Mouse (Mus musculus): ENCODE results near the gene Tnpo3. TPM values are rescaled to one million over a fixed set of nuclear protein-coding genes. Genes with fewer than 3 reads are reported as not detected.
A peak's percentile ranks its signal among the peaks of the same experiment; 100 is the strongest.

The Tnpo3 gene
- polyA plus RNA-seq, 1 experiment from 2014 or later: 116 TPM

DNA sequence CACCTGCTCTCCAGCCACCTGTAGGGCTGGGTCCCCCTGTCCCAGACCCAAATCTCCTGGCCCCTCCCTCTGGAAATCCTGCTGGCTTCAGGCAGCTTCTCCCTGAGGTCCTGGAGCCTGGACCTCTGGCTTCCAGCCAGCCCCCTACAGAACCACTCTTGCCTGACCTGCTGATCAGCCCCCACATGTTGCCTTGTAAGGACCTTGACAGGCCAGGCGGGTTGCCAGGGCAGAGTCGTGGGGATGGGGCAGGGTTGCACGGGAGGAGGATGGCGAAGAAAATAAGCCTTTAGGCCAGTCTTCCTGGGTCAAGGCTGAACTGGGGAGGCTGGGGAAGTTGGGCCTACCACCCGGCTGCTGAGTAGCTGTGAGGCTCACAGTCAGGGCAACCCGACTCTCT, 74.4 kb downstream of the Tnpo3 start:
- Histone ChIP-seq H3K27ac (ENCODE audit: low read length) (no peak overlapping the region), H3K9ac (replicated peaks; ENCODE audit: low read depth, low read length) (no peak overlapping the region), H3K36me3 (ENCODE audit: control insufficient read depth, insufficient read depth) (no peaks in the 10 kb centered on the region; the same call in 1 of the 2 replicates), H3K27me3 (replicated peaks; ENCODE audit: control insufficient read depth, insufficient read depth, low read length) (0 out of 2 replicates have a peak, but pooled peaks cover 5% of the 10 kb centered on the region), H3K4me2 (ENCODE audit: low read length) (no peak overlapping the region), H3K9me3 (ENCODE audit: control insufficient read depth, low read length) (no peaks in the 10 kb centered on the region), H3K4me1 (replicated peaks; ENCODE audit: control insufficient read depth, insufficient read depth, low read length) (no peaks in the 10 kb centered on the region), H3K4me3 (replicated peaks; ENCODE audit: low read length) (no peak overlapping the region)
- no peak for ATAC-seq
- WGBS: 81% methylated on average over 6 of the region's 6 CpGs

DNA sequence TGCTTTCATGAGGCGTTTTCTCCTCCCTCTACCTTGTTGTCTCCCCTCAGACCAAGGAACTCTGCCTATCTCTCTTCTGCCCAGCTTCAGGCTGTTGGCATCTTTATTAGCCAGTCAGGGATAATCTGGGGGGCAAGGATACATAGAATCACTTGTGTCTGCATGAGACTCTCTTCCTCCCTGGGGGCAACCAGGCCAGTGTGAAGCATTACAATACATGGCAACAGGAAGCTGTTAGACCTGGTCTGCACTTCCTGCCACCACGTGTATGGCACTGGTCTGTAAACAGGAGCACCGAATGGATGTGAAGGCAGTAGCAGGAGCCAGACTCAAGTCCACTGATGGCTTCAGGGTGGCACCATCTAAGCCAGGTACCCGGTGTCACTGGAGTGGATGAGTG, 79.6 kb downstream of the Tnpo3 start:
- Histone ChIP-seq H3K4me3 (replicated peaks; ENCODE audit: low read length) (no peak overlapping the region), H3K4me1 (replicated peaks; ENCODE audit: control insufficient read depth, insufficient read depth, low read length) (peaks cover 17% of the 10 kb centered on the region), H3K36me3 (ENCODE audit: control insufficient read depth, insufficient read depth) (no peaks in the 10 kb centered on the region), H3K27me3 (replicated peaks; ENCODE audit: control insufficient read depth, insufficient read depth, low read length) (peaks cover 35% of the 10 kb centered on the region), H3K9ac (replicated peaks; ENCODE audit: low read depth, low read length) (no peak overlapping the region), H3K27ac (ENCODE audit: low read length) (no peak overlapping the region), H3K9me3 (ENCODE audit: control insufficient read depth, low read length) (0 out of 2 replicates have a peak, but pooled peaks cover 2% of the 10 kb centered on the region), H3K4me2 (ENCODE audit: low read length) (no peak overlapping the region)
- no peak for ATAC-seq
- WGBS: 57% methylated on average over 4 of the region's 4 CpGs

DNA sequence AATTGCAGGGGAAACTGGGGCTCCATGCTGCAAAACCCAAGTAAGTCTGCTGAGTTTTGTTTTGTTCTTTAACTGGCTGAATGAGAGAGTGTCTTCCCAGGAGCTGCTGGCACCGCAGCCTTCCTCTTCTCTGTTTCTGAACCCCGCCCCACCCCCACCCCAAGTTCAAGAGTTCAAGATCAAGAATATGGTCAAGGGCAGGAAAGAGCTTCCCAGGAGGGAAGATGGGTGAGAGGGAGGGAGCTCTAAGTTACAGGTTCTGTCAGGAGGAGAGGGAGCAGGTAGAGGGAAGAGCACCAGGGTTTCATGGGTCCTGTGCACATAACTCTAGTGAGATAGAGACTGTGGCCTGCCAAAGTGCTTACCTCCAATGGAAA, 80.3 kb downstream of the Tnpo3 start:
- WGBS: 44% methylated on average over 2 of the region's 2 CpGs

DNA sequence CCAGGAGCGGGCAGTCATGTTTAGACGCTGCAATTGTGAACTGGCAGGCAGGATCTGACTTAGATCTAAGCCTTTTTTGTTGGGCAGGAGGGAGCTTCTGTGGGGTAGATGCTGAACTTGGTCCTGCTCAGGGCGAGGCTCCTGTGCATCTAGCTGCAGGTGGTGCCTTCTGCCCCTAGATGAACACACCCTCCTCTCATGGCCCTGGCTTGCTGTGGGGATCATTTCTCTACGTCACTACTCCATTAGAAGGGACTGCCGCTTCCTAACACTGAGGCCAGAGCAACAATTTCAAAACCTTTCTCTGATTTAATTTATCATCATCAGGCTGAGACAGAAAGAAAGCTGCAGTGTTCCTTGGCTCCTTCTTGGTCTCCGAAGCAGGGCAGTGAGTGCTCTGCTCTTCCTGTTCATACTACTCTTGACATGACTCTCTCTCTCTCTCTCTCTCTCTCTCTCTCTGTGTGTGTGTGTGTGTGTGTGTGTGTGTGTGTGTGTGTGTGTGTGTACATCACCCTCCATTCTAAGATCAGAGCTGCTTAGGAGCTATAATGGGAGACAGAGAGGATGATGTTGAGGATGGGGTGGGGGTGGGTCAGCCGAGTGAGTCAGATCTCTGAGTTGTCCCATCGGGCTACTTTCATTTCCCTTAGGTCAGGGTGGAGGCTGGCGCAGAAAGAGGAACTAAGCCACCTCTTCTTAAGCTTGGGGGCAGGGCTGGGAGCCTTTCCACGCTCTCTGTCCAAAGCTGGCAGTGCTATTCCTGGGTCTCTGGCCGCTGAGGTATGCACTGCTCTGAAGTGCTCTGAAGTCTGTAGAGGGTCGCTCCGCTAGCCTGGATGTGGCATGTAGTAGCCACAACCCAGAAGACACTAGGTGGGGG, 80.9 kb downstream of the Tnpo3 start:
- H3K27ac ChIP-seq (ENCODE audit: low read length): no peak overlapping the region
- peaks cover 35% of the 10 kb centered on the region for H3K27me3 ChIP-seq (replicated peaks; ENCODE audit: control insufficient read depth, insufficient read depth, low read length)
- 0 out of 2 replicates have a peak, but pooled peaks cover 4% of the 10 kb centered on the region for H3K9me3 ChIP-seq (ENCODE audit: control insufficient read depth, low read length)
- H3K4me2 ChIP-seq (ENCODE audit: low read length): no peak overlapping the region
- H3K36me3 ChIP-seq (ENCODE audit: control insufficient read depth, insufficient read depth): no peaks in the 10 kb centered on the region
- no peak overlapping the region for H3K4me3 ChIP-seq (replicated peaks; ENCODE audit: low read length)
- WGBS: 27% methylated on average over 13 of the region's 13 CpGs
- ATAC-seq: no peak
- H3K9ac ChIP-seq (replicated peaks; ENCODE audit: low read depth, low read length): no peak overlapping the region
- peaks cover 17% of the 10 kb centered on the region for H3K4me1 ChIP-seq (replicated peaks; ENCODE audit: control insufficient read depth, insufficient read depth, low read length)

More for the DNA sequence above, 80.3 kb downstream of the Tnpo3 start:
- Histone ChIP-seq H3K4me2 (ENCODE audit: low read length) (no peak overlapping the region), H3K4me3 (replicated peaks; ENCODE audit: low read length) (no peak overlapping the region), H3K9ac (replicated peaks; ENCODE audit: low read depth, low read length) (no peak overlapping the region), H3K27ac (ENCODE audit: low read length) (no peak overlapping the region), H3K9me3 (ENCODE audit: control insufficient read depth, low read length) (0 out of 2 replicates have a peak, but pooled peaks cover 4% of the 10 kb centered on the region), H3K36me3 (ENCODE audit: control insufficient read depth, insufficient read depth) (no peaks in the 10 kb centered on the region), H3K27me3 (replicated peaks; ENCODE audit: control insufficient read depth, insufficient read depth, low read length) (peaks cover 35% of the 10 kb centered on the region), H3K4me1 (replicated peaks; ENCODE audit: control insufficient read depth, insufficient read depth, low read length) (peaks cover 17% of the 10 kb centered on the region)
- ATAC-seq: no peak

DNA sequence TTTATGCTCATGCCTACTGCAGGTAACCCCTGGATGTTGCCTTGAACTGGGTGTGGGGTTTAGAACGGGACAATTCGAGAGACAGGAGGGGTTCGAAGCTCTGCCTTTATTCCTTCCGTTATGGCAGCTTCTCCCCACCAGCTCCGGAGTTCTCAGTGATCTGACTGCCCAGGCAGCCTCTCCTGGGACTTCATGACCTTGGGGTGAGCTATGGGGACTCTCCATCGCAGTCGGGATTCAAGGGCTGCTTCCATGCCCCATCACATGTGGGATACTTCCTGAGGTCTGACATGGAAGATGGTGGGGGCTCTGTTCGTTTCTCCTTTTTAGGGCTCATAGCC, 81.6 kb downstream of the Tnpo3 start:
- 8% methylated on average over 8 of the region's 8 CpGs for WGBS
- no peak overlapping the region for H3K4me2 ChIP-seq (ENCODE audit: low read length)
- H3K27ac ChIP-seq (ENCODE audit: low read length): no peak overlapping the region
- H3K9ac ChIP-seq (replicated peaks; ENCODE audit: low read depth, low read length): no peak overlapping the region
- 0 out of 2 replicates have a peak, but pooled peaks cover 4% of the 10 kb centered on the region for H3K9me3 ChIP-seq (ENCODE audit: control insufficient read depth, low read length)
- no peaks in the 10 kb centered on the region for H3K36me3 ChIP-seq (ENCODE audit: control insufficient read depth, insufficient read depth)
- no peak for ATAC-seq
- no peak overlapping the region for H3K4me3 ChIP-seq (replicated peaks; ENCODE audit: low read length)
- peaks cover 35% of the 10 kb centered on the region for H3K27me3 ChIP-seq (replicated peaks; ENCODE audit: control insufficient read depth, insufficient read depth, low read length)
- peaks cover 17% of the 10 kb centered on the region for H3K4me1 ChIP-seq (replicated peaks; ENCODE audit: control insufficient read depth, insufficient read depth, low read length)

DNA sequence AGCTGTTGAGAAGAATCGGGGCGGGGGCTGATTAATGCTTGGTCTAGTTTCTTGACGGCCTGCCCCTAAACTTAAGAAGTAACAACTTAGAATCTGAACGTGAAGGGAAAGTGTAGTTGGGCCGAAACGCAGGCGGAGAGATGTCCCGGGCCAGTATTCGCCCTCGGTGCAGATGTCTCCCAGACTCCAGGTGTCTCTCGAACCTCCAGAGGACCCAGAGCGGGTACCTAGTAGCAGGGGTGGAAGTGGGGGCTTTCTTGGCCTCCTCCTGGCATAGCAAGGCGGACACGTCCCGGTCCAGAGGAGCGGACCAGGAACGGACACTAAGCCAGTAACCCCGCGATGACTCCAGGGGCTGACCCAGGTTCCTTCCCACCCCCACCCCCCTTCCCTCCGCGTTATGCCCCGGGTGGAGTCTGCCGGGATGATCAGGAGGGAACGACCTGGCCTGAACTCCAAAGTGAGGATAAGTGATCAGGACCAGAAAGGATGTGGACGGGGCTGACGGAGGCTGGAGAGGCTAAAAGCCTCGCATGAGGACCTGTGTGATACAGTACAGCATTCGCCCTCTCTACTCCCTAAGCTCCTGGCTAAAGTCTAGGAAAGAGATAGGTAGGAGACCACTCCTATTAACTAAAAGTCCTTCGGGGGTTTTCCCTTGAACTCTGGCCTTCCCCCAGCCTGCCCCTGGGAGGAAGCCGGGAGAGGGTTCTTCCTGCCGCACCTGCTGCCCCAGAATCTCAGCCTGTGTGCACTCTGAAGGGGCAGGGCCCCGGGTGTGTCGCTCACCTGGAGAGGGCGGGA, 82.1 kb downstream of the Tnpo3 start:
- peak overlapping the region; percentile 87 for H3K4me2 ChIP-seq (ENCODE audit: low read length)
- H3K4me1 ChIP-seq (replicated peaks; ENCODE audit: control insufficient read depth, insufficient read depth, low read length): peaks cover 17% of the 10 kb centered on the region
- H3K9ac ChIP-seq (replicated peaks; ENCODE audit: low read depth, low read length): no peak overlapping the region
- peaks cover 35% of the 10 kb centered on the region for H3K27me3 ChIP-seq (replicated peaks; ENCODE audit: control insufficient read depth, insufficient read depth, low read length)
- no peak; the same call in 1 of the 2 replicates for ATAC-seq
- no peak overlapping the region for H3K27ac ChIP-seq (ENCODE audit: low read length)
- H3K36me3 ChIP-seq (ENCODE audit: control insufficient read depth, insufficient read depth): no peaks in the 10 kb centered on the region
- 5% methylated on average over 34 of the region's 34 CpGs for WGBS
- 0 out of 2 replicates have a peak, but pooled peaks cover 4% of the 10 kb centered on the region for H3K9me3 ChIP-seq (ENCODE audit: control insufficient read depth, low read length)
- peak overlapping the region; percentile 51 for H3K4me3 ChIP-seq (replicated peaks; ENCODE audit: low read length)

DNA sequence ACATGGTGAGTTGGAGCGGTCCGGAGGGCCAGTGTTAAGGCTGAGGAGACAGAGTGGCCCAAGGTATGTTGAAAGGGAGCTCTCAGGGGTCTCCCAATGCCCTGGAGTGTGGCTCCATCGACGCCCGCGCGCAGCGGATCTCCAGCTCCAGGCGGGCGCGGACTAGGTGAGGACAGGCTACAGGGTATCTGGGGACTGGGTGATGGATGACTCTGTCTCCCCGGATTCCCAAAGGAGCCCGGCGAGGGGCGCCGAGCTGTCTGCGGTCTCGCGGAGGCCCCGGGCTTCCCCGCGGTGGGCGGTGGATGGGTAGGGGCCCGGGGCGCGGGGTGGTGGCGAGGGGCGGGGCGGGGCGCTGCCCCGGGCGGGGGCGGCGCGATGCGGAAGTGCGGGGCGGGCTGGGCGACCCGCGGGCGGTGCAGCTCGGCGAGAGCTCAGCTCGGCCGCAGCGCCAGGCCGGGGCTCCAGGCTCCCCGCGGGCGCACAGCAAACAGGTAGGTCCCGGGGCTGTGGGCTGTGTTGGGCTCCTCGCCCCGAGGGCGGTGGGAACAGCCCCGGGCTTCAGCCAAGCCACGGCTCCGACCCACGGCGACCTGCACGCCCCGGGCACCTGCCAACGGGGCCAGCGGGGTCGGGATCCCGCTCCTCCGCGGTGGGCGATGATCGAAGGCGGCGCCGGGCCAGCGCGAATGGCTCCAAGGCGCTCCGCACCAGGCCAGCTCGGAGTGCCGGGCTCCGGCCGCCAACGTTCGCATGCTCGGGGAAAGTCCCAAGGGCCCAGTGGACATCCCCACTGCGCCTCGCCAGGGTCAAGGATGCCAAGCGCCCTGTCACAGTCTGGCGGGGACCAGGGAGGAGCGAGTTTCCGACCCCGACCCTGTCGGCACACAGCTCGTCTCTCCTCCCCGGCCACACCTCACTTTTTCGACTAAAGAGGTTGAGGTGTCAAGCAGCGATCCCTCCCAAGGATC, 83.1 kb downstream of the Tnpo3 start, which contains the start of gene Irf5:
Gene Irf5 (plus strand): TSS at position 345 of the 971 bp plus-strand sequence.
- peak within 1 kb of the TSS; percentile 53 for H3K9ac ChIP-seq (replicated peaks; ENCODE audit: low read depth, low read length)
- 0 out of 2 replicates have a peak, but pooled peaks cover 4% of the 10 kb centered on the region for H3K9me3 ChIP-seq (ENCODE audit: control insufficient read depth, low read length)
- peak within 1 kb of the TSS; percentile 87 for H3K4me2 ChIP-seq (ENCODE audit: low read length)
- H3K4me1 ChIP-seq (replicated peaks; ENCODE audit: control insufficient read depth, insufficient read depth, low read length): peaks cover 17% of the 10 kb centered on the region
- H3K27me3 ChIP-seq (replicated peaks; ENCODE audit: control insufficient read depth, insufficient read depth, low read length): peaks cover 35% of the 10 kb centered on the region
- H3K27ac ChIP-seq (ENCODE audit: low read length): no peak within 1 kb of the TSS
- no peaks in the 10 kb centered on the region for H3K36me3 ChIP-seq (ENCODE audit: control insufficient read depth, insufficient read depth)
- peak; percentile 63; the same call in 1 of the 2 replicates for ATAC-seq
- WGBS: under 1% methylated on average over 78 of the region's 96 CpGs
- peak within 1 kb of the TSS; percentile 51 for H3K4me3 ChIP-seq (replicated peaks; ENCODE audit: low read length)

DNA sequence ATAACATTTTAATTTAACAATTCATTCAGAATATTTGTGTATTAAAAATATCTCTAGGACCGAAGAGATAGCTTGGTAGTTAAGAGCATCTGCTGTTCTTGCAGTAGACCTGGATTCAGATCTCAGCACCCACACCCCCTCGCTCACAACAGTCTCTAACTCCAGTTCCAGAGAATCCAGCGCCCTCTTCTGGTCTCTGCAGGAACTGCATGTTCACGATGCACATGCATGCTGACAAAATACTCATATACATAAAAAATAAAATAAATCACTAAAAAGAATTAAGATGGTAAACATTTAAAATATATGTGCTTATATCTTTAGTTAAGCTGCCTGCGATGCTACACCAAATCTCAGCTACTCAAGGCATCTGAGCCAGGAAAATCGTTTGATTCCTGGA, 84.4 kb downstream of the Tnpo3 start:
- no peak overlapping the region for H3K4me3 ChIP-seq (replicated peaks; ENCODE audit: low read length)
- ATAC-seq: no peak
- H3K27ac ChIP-seq (ENCODE audit: low read length): no peak overlapping the region
- H3K27me3 ChIP-seq (replicated peaks; ENCODE audit: control insufficient read depth, insufficient read depth, low read length): peaks cover 29% of the 10 kb centered on the region
- peaks cover 17% of the 10 kb centered on the region for H3K4me1 ChIP-seq (replicated peaks; ENCODE audit: control insufficient read depth, insufficient read depth, low read length)
- H3K36me3 ChIP-seq (ENCODE audit: control insufficient read depth, insufficient read depth): no peaks in the 10 kb centered on the region
- no peak overlapping the region for H3K9ac ChIP-seq (replicated peaks; ENCODE audit: low read depth, low read length)
- 0 out of 2 replicates have a peak, but pooled peaks cover 4% of the 10 kb centered on the region for H3K9me3 ChIP-seq (ENCODE audit: control insufficient read depth, low read length)
- H3K4me2 ChIP-seq (ENCODE audit: low read length): no peak overlapping the region
- WGBS: 65% methylated on average over 6 of the region's 6 CpGs

Measured in forebrain, embryonic 16.5 days (tissue).